Mouse (Mus musculus) embryonic facial prominence, embryonic 14.5 days (tissue): ENCODE data around the gene Efcab12. TPM values are rescaled to one million over a fixed set of nuclear protein-coding genes. Genes with fewer than 3 reads are reported as not detected.

Experiments
- ATAC-seq: fragments of 200-750 bp; cut with Nextera tagmentation; 2 replicates; pipeline ENCODE4 v1.8.0; 2017; ENCODE audit warnings: low read depth, moderate number of reproducible peaks, moderate TSS enrichment
- DNase-seq: peaks from one replicate; pipeline ENCODE4 v3.0.0-alpha.2; 2015; ENCODE audit warnings: low spot score
- H3K27ac ChIP-seq: fragments of 300-500 bp; sonication (generic); replicated peaks from 2 replicates; pipeline ENCODE4 v1.5.1; 2014; ENCODE audit warnings: low read depth, mild to moderate bottlenecking, low read length, moderate library complexity
- H3K27me3 ChIP-seq: fragments of 300-500 bp; sonication (generic); replicated peaks from 2 replicates; pipeline ENCODE4 v1.6.1; 2014; ENCODE audit warnings: low read length; ENCODE audit not compliant: control insufficient read depth, insufficient read depth
- H3K36me3 ChIP-seq: fragments of 300-500 bp; sonication (generic); 2 replicates; pipeline ENCODE4 v1.6.1; 2014; ENCODE audit warnings: low read length, mixed read lengths; ENCODE audit not compliant: control insufficient read depth, insufficient read depth
- H3K4me1 ChIP-seq: fragments of 300-500 bp; sonication (generic); 2 replicates; pipeline ENCODE4 v1.6.1; 2014; ENCODE audit warnings: antibody characterized with exemption, low read length; ENCODE audit not compliant: control insufficient read depth, insufficient read depth
- H3K4me2 ChIP-seq: fragments of 300-500 bp; sonication (generic); 2 replicates; pipeline ENCODE4 v1.6.1; 2014; ENCODE audit warnings: low read depth, mild to moderate bottlenecking, low read length, moderate library complexity, mixed read lengths
- H3K4me3 ChIP-seq: fragments of 300-500 bp; sonication (generic); 2 replicates; pipeline ENCODE4 v1.5.1; 2014; ENCODE audit warnings: low read depth, mild to moderate bottlenecking, low read length
- H3K9ac ChIP-seq: fragments of 300-500 bp; sonication (generic); 2 replicates; pipeline ENCODE4 v1.6.1; 2014; ENCODE audit warnings: low read depth, mild to moderate bottlenecking, low read length, moderate library complexity, mixed read lengths
- H3K9me3 ChIP-seq: fragments of 300-500 bp; sonication (generic); 2 replicates; pipeline ENCODE4 v1.6.1; 2016; ENCODE audit warnings: low read length; ENCODE audit not compliant: control insufficient read depth
- WGBS: fragments of 180-500 bp; shearing (Covaris S2); extraction: QIAGEN DNeasy Blood & Tissue Kit; methylation state at CpG from one replicate; pipeline ENCODE4 v1.1.7; 2014; 5-methylcytosine and 5-hydroxymethylcytosine counted together
- polyA plus RNA-seq: library from polyadenylated mRNA; unstranded; fragments of >200 nt; fragmentation: Nextera tagmentation; extraction: Ambion mirVana; gene quantifications from 2 replicates; pipeline ENCODE4 v1.2.1, GENCODE M21; 2014

The Efcab12 gene
- polyA plus RNA-seq, 1 experiment from 2014 or later: 0.89 TPM

- 84% methylated on average over 26 of the region's 34 CpGs for WGBS
- no peak overlapping the region for H3K27ac ChIP-seq
- peak; percentile 38 for DNase-seq
- no peak overlapping the region for H3K4me3 ChIP-seq
- ATAC-seq: no peak
- H3K4me1 ChIP-seq: no peaks in the 10 kb centered on the region
- no peak overlapping the region for H3K9ac ChIP-seq
- no peaks in the 10 kb centered on the region for H3K27me3 ChIP-seq
- no peak overlapping the region for H3K4me2 ChIP-seq
- peaks cover 94% of the 10 kb centered on the region for H3K36me3 ChIP-seq
- H3K9me3 ChIP-seq: no peaks in the 10 kb centered on the region
Observed at GRCm38 (mm10) chr6:115791842-115792686, 46.1 kb downstream of the Efcab12 start.

GRCm38 (mm10) chr6:115791016-115791415 lies 47.2 kb downstream of the Efcab12 start:
- H3K9me3 ChIP-seq: no peaks in the 10 kb centered on the region
- WGBS: 81% methylated on average over 10 of the region's 10 CpGs
- no peaks in the 10 kb centered on the region for H3K4me1 ChIP-seq
- ATAC-seq (no peak), DNase-seq (no peak)
- H3K27me3 ChIP-seq: no peaks in the 10 kb centered on the region
- peaks cover 94% of the 10 kb centered on the region for H3K36me3 ChIP-seq
- no peak overlapping the region for H3K4me2 ChIP-seq
- no peak overlapping the region for H3K4me3 ChIP-seq
- no peak overlapping the region for H3K9ac ChIP-seq
- H3K27ac ChIP-seq: no peak overlapping the region

GRCm38 (mm10) chr6:115782781-115783180 lies 55.4 kb downstream of the Efcab12 start:
- Histone ChIP-seq H3K4me3 (no peak overlapping the region), H3K27ac (no peak overlapping the region), H3K9me3 (no peaks in the 10 kb centered on the region), H3K4me1 (no peaks in the 10 kb centered on the region), H3K27me3 (no peaks in the 10 kb centered on the region), H3K36me3 (peaks cover 89% of the 10 kb centered on the region), H3K4me2 (no peak overlapping the region), H3K9ac (no peak overlapping the region)
- no peak for DNase-seq
- 96% methylated on average over 3 of the region's 3 CpGs for WGBS
- no peak for ATAC-seq

- Histone ChIP-seq H3K4me3 (peak overlapping the region; percentile 83), H3K4me2 (peak overlapping the region; percentile 80), H3K27me3 (no peaks in the 10 kb centered on the region), H3K27ac (peak overlapping the region; percentile 48), H3K9ac (peak overlapping the region; percentile 88), H3K36me3 (peaks cover 33% of the 10 kb centered on the region), H3K4me1 (peaks cover 17% of the 10 kb centered on the region), H3K9me3 (no peaks in the 10 kb centered on the region)
- peak; percentile 10 for DNase-seq
- ATAC-seq: no peak
- 51% methylated on average over 9 of the region's 9 CpGs for WGBS
Observed at GRCm38 (mm10) chr6:115776363-115776762, 61.8 kb downstream of the Efcab12 start.

- Histone ChIP-seq H3K27ac (peak overlapping the region; percentile 48), H3K4me2 (peak overlapping the region; percentile 80), H3K27me3 (no peaks in the 10 kb centered on the region), H3K9me3 (no peaks in the 10 kb centered on the region), H3K4me1 (peaks cover 17% of the 10 kb centered on the region), H3K9ac (peak overlapping the region; percentile 88), H3K36me3 (peaks cover 28% of the 10 kb centered on the region), H3K4me3 (peak overlapping the region; percentile 83)
- peak; percentile 53 for DNase-seq
- 46% methylated on average over 3 of the region's 3 CpGs for WGBS
- peak; percentile 58 for ATAC-seq
Observed at GRCm38 (mm10) chr6:115775838-115776237, 62.4 kb downstream of the Efcab12 start.

GRCm38 (mm10) chr6:115774501-115774921 lies 63.7 kb downstream of the Efcab12 start, which contains the start of gene Cand2:
Gene Cand2 (plus strand): TSS chr6:115774538.
- DNase-seq: peak; percentile 85
- Histone ChIP-seq H3K4me3 (peak within 1 kb of the TSS; percentile 83), H3K9me3 (no peaks in the 10 kb centered on the region), H3K27ac (peak within 1 kb of the TSS; percentile 86), H3K4me1 (peaks cover 17% of the 10 kb centered on the region), H3K9ac (peak within 1 kb of the TSS; percentile 88), H3K36me3 (peaks cover 16% of the 10 kb centered on the region), H3K4me2 (peak within 1 kb of the TSS; percentile 80), H3K27me3 (no peaks in the 10 kb centered on the region)
- WGBS: 3% methylated on average over 12 of the region's 28 CpGs
- ATAC-seq: peak; percentile 85

GRCm38 (mm10) chr6:115773966-115774413 lies 64.2 kb downstream of the Efcab12 start:
- Histone ChIP-seq H3K4me2 (peak overlapping the region; percentile 80), H3K4me1 (peaks cover 17% of the 10 kb centered on the region), H3K9ac (peak overlapping the region; percentile 62), H3K9me3 (no peaks in the 10 kb centered on the region), H3K4me3 (peak overlapping the region; percentile 83), H3K27ac (peak overlapping the region; percentile 79), H3K27me3 (no peaks in the 10 kb centered on the region), H3K36me3 (peaks cover 15% of the 10 kb centered on the region)
- WGBS: 5% methylated on average over 14 of the region's 14 CpGs
- peak; percentile 84 for ATAC-seq
- peak; percentile 82 for DNase-seq

GRCm38 (mm10) chr6:115772604-115773003 lies 65.6 kb downstream of the Efcab12 start:
- Histone ChIP-seq H3K4me1 (peaks cover 17% of the 10 kb centered on the region), H3K4me3 (no peak overlapping the region), H3K27me3 (no peaks in the 10 kb centered on the region), H3K36me3 (peaks cover 4% of the 10 kb centered on the region; the same call in 1 of the 2 replicates), H3K9me3 (no peaks in the 10 kb centered on the region), H3K4me2 (no peak overlapping the region), H3K27ac (no peak overlapping the region), H3K9ac (no peak overlapping the region)
- WGBS: 82% methylated on average over 1 of the region's 1 CpGs
- DNase-seq: no peak
- no peak for ATAC-seq
